ENCODE assay signal across 8 mouse cellular contexts in genomic region chr15:82015392-82016100, GRCm38 (mm10). TPM values are rescaled to one million over a fixed set of nuclear protein-coding genes. Genes with fewer than 3 reads are reported as not detected.
DNase-seq lines count a peak whose midpoint lies in the region; ATAC-seq lines count a peak whose summit lies in the region.

No protein-coding gene starts in this region.

- WGBS in forebrain, embryonic 16.5 days = under 1% methylated on average over 39 of the region's 39 CpGs
- under 1% methylated on average over 37 of the region's 39 CpGs for WGBS in limb, embryonic 12.5 days
- under 1% methylated on average over 37 of the region's 39 CpGs for WGBS in midbrain, embryonic 12.5 days
- 1% methylated on average over 39 of the region's 39 CpGs for WGBS in stomach, embryonic 14.5 days

- peaks cover 25% of the 10 kb centered on the region for H3K4me1 ChIP-seq in forebrain, embryonic 16.5 days (replicated peaks; ENCODE audit: control insufficient read depth, insufficient read depth, low read length)
- peaks cover 16% of the 10 kb centered on the region for H3K4me1 ChIP-seq in limb, embryonic 12.5 days (replicated peaks)
- peaks cover 19% of the 10 kb centered on the region for H3K4me1 ChIP-seq in midbrain, embryonic 12.5 days
- peaks cover 13% of the 10 kb centered on the region for H3K4me1 ChIP-seq in stomach, embryonic 14.5 days (ENCODE audit: control insufficient read depth, insufficient read depth, low read length)

- H3K9ac ChIP-seq in forebrain, embryonic 16.5 days (replicated peaks; ENCODE audit: low read depth, low read length) = peak overlapping the region; percentile 68
- H3K9ac ChIP-seq in limb, embryonic 12.5 days (replicated peaks) = peak overlapping the region; percentile 86
- peak overlapping the region; percentile 90 for H3K9ac ChIP-seq in midbrain, embryonic 12.5 days (replicated peaks)
- H3K9ac ChIP-seq in stomach, embryonic 14.5 days (replicated peaks; ENCODE audit: low read depth, low read length) = peak overlapping the region; percentile 86

- peak; percentile 20 to 29 for DNase-seq in left cerebral cortex, adult 18-20 months (ENCODE audit: low spot score in 2 of 2)
- no peak for DNase-seq in left cerebral cortex, adult 8-10 months (ENCODE audit: low spot score in 2 of 2)
- peak; percentile 62 for DNase-seq in induced T-regulatory cell, adult 2 months (ENCODE audit: low read depth)

- no peaks in the 10 kb centered on the region for H3K9me3 ChIP-seq in forebrain, embryonic 16.5 days (ENCODE audit: control insufficient read depth, low read length)
- H3K9me3 ChIP-seq in limb, embryonic 12.5 days = no peaks in the 10 kb centered on the region
- no peaks in the 10 kb centered on the region for H3K9me3 ChIP-seq in midbrain, embryonic 12.5 days
- H3K9me3 ChIP-seq in stomach, embryonic 14.5 days (ENCODE audit: control insufficient read depth, low read depth, low read length) = no peaks in the 10 kb centered on the region

- no peaks in the 10 kb centered on the region for H3K36me3 ChIP-seq in forebrain, embryonic 16.5 days (ENCODE audit: control insufficient read depth, insufficient read depth)
- H3K36me3 ChIP-seq in limb, embryonic 12.5 days = peaks cover 19% of the 10 kb centered on the region
- H3K36me3 ChIP-seq in midbrain, embryonic 12.5 days = peaks cover 13% of the 10 kb centered on the region
- H3K36me3 ChIP-seq in stomach, embryonic 14.5 days (ENCODE audit: control insufficient read depth, insufficient read depth, low read length) = peaks cover 10% of the 10 kb centered on the region

- peak overlapping the region; percentile 54 for H3K4me3 ChIP-seq in forebrain, embryonic 16.5 days (replicated peaks; ENCODE audit: low read length)
- peak overlapping the region; percentile 95 for H3K4me3 ChIP-seq in limb, embryonic 12.5 days (replicated peaks)
- H3K4me3 ChIP-seq in midbrain, embryonic 12.5 days = peak overlapping the region; percentile 96
- peak overlapping the region; percentile 96 for H3K4me3 ChIP-seq in stomach, embryonic 14.5 days (ENCODE audit: low read depth, low read length)

- H3K27me3 ChIP-seq in forebrain, embryonic 16.5 days (replicated peaks; ENCODE audit: control insufficient read depth, insufficient read depth, low read length) = no peaks in the 10 kb centered on the region
- no peaks in the 10 kb centered on the region for H3K27me3 ChIP-seq in limb, embryonic 12.5 days
- no peaks in the 10 kb centered on the region for H3K27me3 ChIP-seq in midbrain, embryonic 12.5 days
- no peaks in the 10 kb centered on the region for H3K27me3 ChIP-seq in stomach, embryonic 14.5 days (ENCODE audit: control insufficient read depth, insufficient read depth, low read length)

- H3K4me2 ChIP-seq in forebrain, embryonic 16.5 days (ENCODE audit: low read length) = peak overlapping the region; percentile 74
- peak overlapping the region; percentile 96 for H3K4me2 ChIP-seq in limb, embryonic 12.5 days
- H3K4me2 ChIP-seq in midbrain, embryonic 12.5 days (replicated peaks) = peak overlapping the region; percentile 96
- H3K4me2 ChIP-seq in stomach, embryonic 14.5 days (replicated peaks; ENCODE audit: low read depth, low read length) = peak overlapping the region; percentile 97

- ATAC-seq in cerebellum, adult (ENCODE audit: insufficient number of reproducible peaks, low FRiP score, low TSS enrichment) = peak; percentile 42
- ATAC-seq in forebrain, embryonic 16.5 days = no peak; the same call in none of the 2 replicates
- ATAC-seq in limb, embryonic 12.5 days (ENCODE audit: insufficient number of reproducible peaks, insufficient read depth, low FRiP score, low TSS enrichment, low read depth) = peak; percentile 8; the same call in 1 of the 2 replicates
- no peak; the same call in 1 of the 2 replicates for ATAC-seq in midbrain, embryonic 12.5 days (ENCODE audit: low FRiP score, low read depth)
- 0 out of 2 replicates have a peak, but pooled peaks have one; percentile 9 for ATAC-seq in stomach, embryonic 14.5 days (ENCODE audit: insufficient number of reproducible peaks, insufficient read depth, low FRiP score, low read depth)

- peak overlapping the region; percentile 61; the same call in 1 of the 2 replicates for H3K27ac ChIP-seq in forebrain, embryonic 16.5 days (ENCODE audit: low read length)
- H3K27ac ChIP-seq in limb, embryonic 12.5 days = peak overlapping the region; percentile 70; the same call in 1 of the 2 replicates
- peak overlapping the region; percentile 81 for H3K27ac ChIP-seq in midbrain, embryonic 12.5 days (replicated peaks)
- peak overlapping the region; percentile 76 for H3K27ac ChIP-seq in stomach, embryonic 14.5 days (ENCODE audit: low read length)

RNA-seq across cellular contexts. Expression of gene Desi1, which starts 18.1 kb away (rescaled TPM):
- total RNA-seq in left cerebral cortex, adult 18-20 months (2021) = 10 to 100 TPM; 83.4 to 85.2 TPM
- total RNA-seq in left cerebral cortex, adult 8-10 months (2022) = 100 to 1,000 TPM in 2 of 4 experiments, 10 to 100 TPM in 2; 81.8 to 126 (median 105) TPM
- 45.4 and 47.4 TPM in 2 replicates for polyA plus RNA-seq in forebrain, embryonic 16.5 days (2015; fragmentation: Nextera tagmentation; extraction: Ambion mirVana)
- 30.4 TPM in 2 replicates for polyA plus RNA-seq in limb, embryonic 12.5 days (2016; fragmentation: Nextera tagmentation; extraction: Ambion mirVana)
- 39.9 and 43.0 TPM in 2 replicates for polyA plus RNA-seq in midbrain, embryonic 12.5 days (2016; fragmentation: Nextera tagmentation; extraction: Ambion mirVana)
- polyA plus RNA-seq in stomach, embryonic 14.5 days (2014; fragmentation: Nextera tagmentation; extraction: Ambion mirVana) = 24.2 and 26.3 TPM in 2 replicates

RNA-seq across cellular contexts. Expression of gene Xrcc6, which starts 27.9 kb away (rescaled TPM):
- 10 to 100 TPM; 19.9 to 22.2 TPM for total RNA-seq in left cerebral cortex, adult 18-20 months (2021)
- total RNA-seq in left cerebral cortex, adult 8-10 months (2022) = 10 to 100 TPM; 21.9 to 28.5 (median 26.0) TPM
- polyA plus RNA-seq in forebrain, embryonic 16.5 days (2015; fragmentation: Nextera tagmentation; extraction: Ambion mirVana) = 63.0 and 63.1 TPM in 2 replicates
- polyA plus RNA-seq in limb, embryonic 12.5 days (2016; fragmentation: Nextera tagmentation; extraction: Ambion mirVana) = 91.2 and 91.6 TPM in 2 replicates
- 50.2 and 50.5 TPM in 2 replicates for polyA plus RNA-seq in midbrain, embryonic 12.5 days (2016; fragmentation: Nextera tagmentation; extraction: Ambion mirVana)
- 75.4 and 90.0 TPM in 2 replicates for polyA plus RNA-seq in stomach, embryonic 14.5 days (2014; fragmentation: Nextera tagmentation; extraction: Ambion mirVana)

RNA-seq across cellular contexts. Expression of gene Snu13, which starts 31.9 kb away (rescaled TPM):
- 100 to 1,000 TPM; 117 to 125 TPM for total RNA-seq in left cerebral cortex, adult 18-20 months (2021)
- total RNA-seq in left cerebral cortex, adult 8-10 months (2022) = 100 to 1,000 TPM; 103 to 133 (median 117) TPM
- 284 and 285 TPM in 2 replicates for polyA plus RNA-seq in forebrain, embryonic 16.5 days (2015; fragmentation: Nextera tagmentation; extraction: Ambion mirVana)
- 263 and 272 TPM in 2 replicates for polyA plus RNA-seq in limb, embryonic 12.5 days (2016; fragmentation: Nextera tagmentation; extraction: Ambion mirVana)
- 183 and 196 TPM in 2 replicates for polyA plus RNA-seq in midbrain, embryonic 12.5 days (2016; fragmentation: Nextera tagmentation; extraction: Ambion mirVana)
- polyA plus RNA-seq in stomach, embryonic 14.5 days (2014; fragmentation: Nextera tagmentation; extraction: Ambion mirVana) = 283 and 284 TPM in 2 replicates

RNA-seq across cellular contexts. Expression of gene 1700029P11Rik, which starts 35.2 kb away (rescaled TPM):
- not detected for total RNA-seq in left cerebral cortex, adult 18-20 months (2021)
- total RNA-seq in left cerebral cortex, adult 8-10 months (2022) = not detected
- not detected in 2 replicates for polyA plus RNA-seq in forebrain, embryonic 16.5 days (2015; fragmentation: Nextera tagmentation; extraction: Ambion mirVana)
- not detected in 2 replicates for polyA plus RNA-seq in limb, embryonic 12.5 days (2016; fragmentation: Nextera tagmentation; extraction: Ambion mirVana)
- polyA plus RNA-seq in midbrain, embryonic 12.5 days (2016; fragmentation: Nextera tagmentation; extraction: Ambion mirVana) = not detected in 2 replicates
- not detected in 2 replicates for polyA plus RNA-seq in stomach, embryonic 14.5 days (2014; fragmentation: Nextera tagmentation; extraction: Ambion mirVana)

RNA-seq across cellular contexts. Expression of gene 4930407I10Rik, which starts 43.4 kb away (rescaled TPM):
- total RNA-seq in left cerebral cortex, adult 18-20 months (2021) = not detected
- total RNA-seq in left cerebral cortex, adult 8-10 months (2022) = not detected
- polyA plus RNA-seq in forebrain, embryonic 16.5 days (2015; fragmentation: Nextera tagmentation; extraction: Ambion mirVana) = not detected in 2 replicates
- polyA plus RNA-seq in limb, embryonic 12.5 days (2016; fragmentation: Nextera tagmentation; extraction: Ambion mirVana) = not detected in 2 replicates
- polyA plus RNA-seq in midbrain, embryonic 12.5 days (2016; fragmentation: Nextera tagmentation; extraction: Ambion mirVana) = not detected in 2 replicates
- polyA plus RNA-seq in stomach, embryonic 14.5 days (2014; fragmentation: Nextera tagmentation; extraction: Ambion mirVana) = not detected in 2 replicates

Comparison
In these comparisons a context has a peak if more than half of its experiments do, and no peak if none do; other contexts are left out.
1. DNase-seq: peak in left cerebral cortex, adult 18-20 months (2 of 2) and induced T-regulatory cell, adult 2 months (single experiment); none in left cerebral cortex, adult 8-10 months (0 of 2).
2. ATAC-seq: peak in cerebellum, adult (single experiment), limb, embryonic 12.5 days (single experiment) and stomach, embryonic 14.5 days (single experiment); none in forebrain, embryonic 16.5 days (single experiment) and midbrain, embryonic 12.5 days (single experiment).
3. Peak in every context shown above with its lines, with median percentiles within 50 percentile points of each other: H3K27ac ChIP-seq, H3K4me2 ChIP-seq, H3K4me3 ChIP-seq and H3K9ac ChIP-seq.